Mouse (Mus musculus) lung, embryonic 16.5 days (tissue): ENCODE data around the gene Lefty1. TPM values are rescaled to one million over a fixed set of nuclear protein-coding genes. Genes with fewer than 3 reads are reported as not detected.

ENCODE experiments used
- ATAC-seq: fragments of 200-750 bp; cut with Nextera tagmentation; 2 replicates; pipeline ENCODE4 v1.8.0; 2017; ENCODE audit warnings: low read depth, mild to moderate bottlenecking, moderate library complexity
- H3K27ac ChIP-seq: fragments of 300-500 bp; sonication (generic); 2 replicates; pipeline ENCODE4 v1.5.1; 2014; ENCODE audit warnings: mild to moderate bottlenecking, control low read depth, low read length
- H3K27me3 ChIP-seq: fragments of 300-500 bp; sonication (generic); 2 replicates; pipeline ENCODE4 v1.6.1; 2014; ENCODE audit warnings: low read depth, low read length, mixed read lengths; ENCODE audit not compliant: control insufficient read depth, insufficient read depth
- H3K36me3 ChIP-seq: fragments of 300-500 bp; sonication (generic); 2 replicates; pipeline ENCODE4 v1.6.1; 2014; ENCODE audit warnings: low read length; ENCODE audit not compliant: control insufficient read depth, insufficient read depth
- H3K4me1 ChIP-seq: fragments of 300-500 bp; sonication (generic); replicated peaks from 2 replicates; pipeline ENCODE4 v1.6.1; 2014; ENCODE audit warnings: low read length, mixed read lengths; ENCODE audit not compliant: control insufficient read depth, insufficient read depth
- H3K4me2 ChIP-seq: fragments of 300-500 bp; sonication (generic); 2 replicates; pipeline ENCODE4 v1.6.1; 2014; ENCODE audit warnings: low read depth, low read length, control low read depth
- H3K4me3 ChIP-seq: fragments of 300-500 bp; sonication (generic); 2 replicates; pipeline ENCODE4 v1.5.1; 2014; ENCODE audit warnings: mild to moderate bottlenecking, low read length, control low read depth
- H3K9ac ChIP-seq: fragments of 300-500 bp; sonication (generic); 2 replicates; pipeline ENCODE4 v1.6.1; 2014; ENCODE audit warnings: low read length, control low read depth
- H3K9me3 ChIP-seq: fragments of 300-500 bp; sonication (generic); 2 replicates; pipeline ENCODE4 v1.6.1; 2016; ENCODE audit warnings: low read length; ENCODE audit not compliant: control insufficient read depth
- WGBS: fragments of 180-500 bp; shearing (Covaris S2); extraction: QIAGEN DNeasy Blood & Tissue Kit; methylation state at CpG from one replicate; pipeline ENCODE4 v1.1.7; 2014; 5-methylcytosine and 5-hydroxymethylcytosine counted together
- polyA plus RNA-seq: library from polyadenylated mRNA; unstranded; fragments of >200 nt; fragmentation: Nextera tagmentation; extraction: Ambion mirVana; gene quantifications from 2 replicates; pipeline ENCODE4 v1.2.1, GENCODE M21; 2015

Gene Lefty1
- polyA plus RNA-seq, 1 experiment from 2014 or later: 1.5 TPM

DNA sequence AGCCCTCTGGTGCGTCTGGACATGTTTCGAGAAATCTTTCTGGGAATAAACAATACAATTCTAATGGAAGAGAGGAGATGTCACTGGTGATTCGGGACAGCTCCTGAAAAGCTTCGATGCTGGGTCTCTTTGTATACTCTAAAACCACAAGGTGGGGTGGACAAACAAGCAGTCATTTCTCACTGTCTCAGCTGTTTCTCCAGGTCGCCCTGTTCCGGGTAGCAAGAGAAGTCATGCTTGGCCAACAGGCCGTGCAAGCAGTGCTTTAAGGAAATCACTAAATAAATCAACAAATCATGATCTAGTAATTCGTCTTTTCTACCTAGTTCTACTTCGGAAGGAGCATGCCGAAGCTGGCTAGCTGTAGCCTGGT is 31.2 kb upstream of the Lefty1 start:
- H3K4me2 ChIP-seq: peak overlapping the region; percentile 70

DNA sequence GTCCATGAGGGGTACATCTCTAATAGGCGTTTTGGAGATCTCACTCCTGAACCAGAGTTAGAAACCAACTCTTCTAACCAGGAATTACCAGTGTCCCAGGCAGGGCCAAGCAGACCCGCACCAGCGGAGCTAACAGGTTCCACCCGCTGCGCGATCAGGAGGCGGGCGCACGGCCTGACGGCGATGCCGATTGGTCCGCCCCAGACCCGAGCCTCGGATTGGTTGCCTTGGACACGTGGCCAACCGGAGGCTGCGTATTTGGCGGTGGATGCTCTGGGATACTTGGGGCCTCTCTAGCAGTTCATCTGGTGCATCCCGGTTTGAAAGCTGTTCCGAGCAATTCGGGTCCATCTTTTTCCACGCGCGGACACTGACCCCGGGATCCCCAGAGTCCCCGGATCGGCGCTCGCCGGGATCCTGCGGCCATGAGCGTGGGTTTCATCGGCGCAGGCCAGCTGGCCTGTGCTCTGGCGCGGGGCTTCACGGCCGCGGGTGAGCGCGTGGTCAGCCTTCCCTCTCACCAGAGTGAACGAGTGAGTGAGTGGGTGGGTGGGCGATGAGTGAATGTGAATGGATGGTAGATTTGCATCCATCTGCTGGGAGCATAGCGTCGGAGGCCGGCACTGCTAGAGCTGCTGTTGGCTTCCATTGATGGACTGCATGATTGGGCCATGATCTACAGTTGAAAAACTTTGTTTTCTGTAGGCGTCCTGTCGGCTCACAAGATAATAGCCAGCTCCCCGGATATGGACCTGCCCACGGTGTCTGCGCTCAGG is 30.6 kb upstream of the Lefty1 start, which contains the start of gene Pycr2:
Gene Pycr2 (plus strand): TSS at position 255 of the 776 bp plus-strand sequence.
- peaks cover 13% of the 10 kb centered on the region for H3K36me3 ChIP-seq
- peak within 1 kb of the TSS; percentile 70 for H3K4me2 ChIP-seq
- H3K4me1 ChIP-seq: peaks cover 12% of the 10 kb centered on the region
- peak within 1 kb of the TSS; percentile 77 for H3K4me3 ChIP-seq
- H3K27ac ChIP-seq: peak within 1 kb of the TSS; percentile 59
- peak within 1 kb of the TSS; percentile 86 for H3K9ac ChIP-seq
- no peaks in the 10 kb centered on the region for H3K9me3 ChIP-seq
- WGBS: under 1% methylated on average over 49 of the region's 52 CpGs
- H3K27me3 ChIP-seq: no peaks in the 10 kb centered on the region
- ATAC-seq: peak; percentile 99

More for the DNA sequence above, 31.2 kb upstream of the Lefty1 start:
- H3K27ac ChIP-seq: peak overlapping the region; percentile 59
- H3K4me3 ChIP-seq: peak overlapping the region; percentile 77
- H3K27me3 ChIP-seq: no peaks in the 10 kb centered on the region
- peak overlapping the region; percentile 86 for H3K9ac ChIP-seq
- peaks cover 12% of the 10 kb centered on the region for H3K4me1 ChIP-seq
- H3K9me3 ChIP-seq: no peaks in the 10 kb centered on the region
- WGBS: 24% methylated on average over 10 of the region's 10 CpGs
- H3K36me3 ChIP-seq: peaks cover 13% of the 10 kb centered on the region
- ATAC-seq: no peak

- Histone ChIP-seq H3K4me3 (peak overlapping the region; percentile 77), H3K27ac (no peak overlapping the region; the same call in 1 of the 2 replicates), H3K27me3 (no peaks in the 10 kb centered on the region), H3K4me1 (peaks cover 12% of the 10 kb centered on the region), H3K4me2 (peak overlapping the region; percentile 70), H3K36me3 (peaks cover 13% of the 10 kb centered on the region), H3K9ac (peak overlapping the region; percentile 86), H3K9me3 (no peaks in the 10 kb centered on the region)
- ATAC-seq: peak; percentile 16; the same call in 1 of the 2 replicates
- WGBS: 2% methylated on average over 5 of the region's 5 CpGs
These were observed 30.1 kb upstream of the Lefty1 start for GRCm38 (mm10) chr1:180904815-180905080.

- ATAC-seq: no peak
- peaks cover 13% of the 10 kb centered on the region for H3K36me3 ChIP-seq
- H3K27ac ChIP-seq: no peak overlapping the region
- H3K4me3 ChIP-seq: peak overlapping the region; percentile 77
- H3K27me3 ChIP-seq: no peaks in the 10 kb centered on the region
- H3K9ac ChIP-seq: peak overlapping the region; percentile 86
- peak overlapping the region; percentile 70 for H3K4me2 ChIP-seq
- peaks cover 12% of the 10 kb centered on the region for H3K4me1 ChIP-seq
- WGBS: 68% methylated on average over 6 of the region's 6 CpGs
- H3K9me3 ChIP-seq: no peaks in the 10 kb centered on the region
These were observed 29.5 kb upstream of the Lefty1 start for GRCm38 (mm10) chr1:180905307-180905706.

GRCm38 (mm10) chr1:180905876-180906275 is 28.9 kb upstream of the Lefty1 start:
- no peak overlapping the region for H3K4me3 ChIP-seq
- no peak overlapping the region for H3K4me2 ChIP-seq

GRCm38 (mm10) chr1:180906461-180907147 is 28.2 kb upstream of the Lefty1 start:
- no peak overlapping the region for H3K4me2 ChIP-seq
- H3K27ac ChIP-seq: no peak overlapping the region
- H3K27me3 ChIP-seq: no peaks in the 10 kb centered on the region
- H3K9ac ChIP-seq: no peak overlapping the region
- no peak for ATAC-seq
- H3K36me3 ChIP-seq: peaks cover 13% of the 10 kb centered on the region
- 93% methylated on average over 24 of the region's 24 CpGs for WGBS
- no peak overlapping the region for H3K4me3 ChIP-seq
- H3K9me3 ChIP-seq: no peaks in the 10 kb centered on the region
- H3K4me1 ChIP-seq: peaks cover 16% of the 10 kb centered on the region

More at GRCm38 (mm10) chr1:180905876-180906275, 28.9 kb upstream of the Lefty1 start:
- 92% methylated on average over 17 of the region's 17 CpGs for WGBS
- peaks cover 12% of the 10 kb centered on the region for H3K4me1 ChIP-seq
- H3K9me3 ChIP-seq: no peaks in the 10 kb centered on the region
- H3K9ac ChIP-seq: no peak overlapping the region
- no peak for ATAC-seq
- no peak overlapping the region for H3K27ac ChIP-seq
- no peaks in the 10 kb centered on the region for H3K27me3 ChIP-seq
- H3K36me3 ChIP-seq: peaks cover 13% of the 10 kb centered on the region

- H3K27ac ChIP-seq: no peak overlapping the region
- no peak overlapping the region for H3K9ac ChIP-seq
- H3K9me3 ChIP-seq: no peaks in the 10 kb centered on the region
- H3K27me3 ChIP-seq: no peaks in the 10 kb centered on the region
- WGBS: 39% methylated on average over 8 of the region's 8 CpGs
- H3K4me2 ChIP-seq: peak overlapping the region; percentile 28; the same call in 1 of the 2 replicates
- ATAC-seq: no peak
- 0 out of 2 replicates have a peak, but pooled peaks cover 5% of the 10 kb centered on the region for H3K4me1 ChIP-seq
- H3K36me3 ChIP-seq: peaks cover 13% of the 10 kb centered on the region
- no peak overlapping the region for H3K4me3 ChIP-seq
These were observed 23.7 kb upstream of the Lefty1 start for GRCm38 (mm10) chr1:180911138-180911537.

DNA sequence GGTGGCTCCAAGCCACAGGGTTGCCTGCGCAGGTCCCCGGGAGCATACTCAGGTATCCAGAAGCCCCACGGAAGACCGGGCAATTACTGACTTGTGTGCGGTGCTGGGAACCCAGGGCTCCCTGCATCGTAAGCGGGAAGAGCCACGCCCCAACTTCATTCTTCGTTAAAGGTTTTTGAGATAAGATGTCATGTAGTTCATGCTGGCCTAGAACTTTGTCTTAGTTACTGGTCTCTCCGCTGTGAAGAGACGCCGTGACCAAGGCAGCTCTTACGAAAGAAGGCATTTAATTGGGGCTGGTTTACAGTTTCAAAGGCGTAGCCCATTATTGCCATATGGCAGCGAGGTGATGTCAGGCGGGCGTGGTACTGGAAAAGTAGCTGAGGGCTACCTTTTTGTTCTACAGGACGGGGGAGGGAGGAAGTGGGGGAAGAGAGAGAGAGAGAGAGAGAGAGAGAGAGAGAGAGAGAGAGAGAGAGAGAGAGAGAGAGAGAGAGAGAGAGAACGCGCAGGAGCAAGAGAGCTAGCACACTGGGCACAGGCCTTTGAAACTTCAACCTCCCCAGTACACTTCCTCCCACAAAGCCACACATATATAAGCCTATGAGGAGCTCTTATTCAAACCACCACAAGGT is 23.1 kb upstream of the Lefty1 start:
- ATAC-seq: 0 out of 2 replicates have a peak, but pooled peaks have one; percentile 26
- Histone ChIP-seq H3K9me3 (no peaks in the 10 kb centered on the region), H3K4me2 (peak overlapping the region; percentile 28), H3K9ac (no peak overlapping the region), H3K4me3 (no peak overlapping the region), H3K36me3 (peaks cover 11% of the 10 kb centered on the region), H3K27ac (no peak overlapping the region), H3K27me3 (no peaks in the 10 kb centered on the region), H3K4me1 (0 out of 2 replicates have a peak, but pooled peaks cover 5% of the 10 kb centered on the region)
- WGBS: 43% methylated on average over 20 of the region's 20 CpGs

- H3K27me3 ChIP-seq: no peaks in the 10 kb centered on the region
- no peak overlapping the region for H3K4me2 ChIP-seq
- H3K4me1 ChIP-seq: 0 out of 2 replicates have a peak, but pooled peaks cover 5% of the 10 kb centered on the region
- WGBS: 69% methylated on average over 5 of the region's 5 CpGs
- no peak overlapping the region for H3K4me3 ChIP-seq
- no peaks in the 10 kb centered on the region for H3K9me3 ChIP-seq
- no peak for ATAC-seq
- H3K9ac ChIP-seq: no peak overlapping the region
- H3K27ac ChIP-seq: no peak overlapping the region
- H3K36me3 ChIP-seq: peaks cover 6% of the 10 kb centered on the region
These were observed 22.0 kb upstream of the Lefty1 start for GRCm38 (mm10) chr1:180912792-180913191.
